Mouse (Mus musculus): ENCODE measurements around the gene Wipi2. TPM values are rescaled to one million over a fixed set of nuclear protein-coding genes. Genes with fewer than 3 reads are reported as not detected.

Gene Wipi2
- total RNA-seq, 1 experiment, result 62.4 TPM

DNA sequence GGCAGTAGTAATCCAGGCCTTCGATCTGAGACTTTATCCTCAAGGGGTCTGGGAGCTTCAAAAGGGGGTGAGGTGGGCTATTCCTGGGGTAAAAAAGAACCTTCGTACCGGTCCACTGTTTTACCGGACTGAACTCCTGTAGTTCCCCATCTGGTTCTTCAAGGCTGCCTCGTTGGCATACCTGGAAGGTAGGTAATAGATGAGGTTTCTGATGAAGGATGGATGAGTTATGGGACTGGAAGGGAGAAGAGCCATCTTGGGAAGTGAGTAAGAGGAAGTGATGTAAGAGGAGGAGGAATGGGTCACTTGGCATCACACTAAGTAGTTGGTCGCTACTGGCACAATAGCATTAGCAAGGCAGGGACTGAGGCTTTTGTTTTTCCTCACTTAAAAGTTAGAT lies 2.7 kb downstream of the Wipi2 start:
- Histone ChIP-seq H3K36me3 (ENCODE audit: control insufficient read depth, insufficient read depth, low read length, poor library complexity, severe bottlenecking) (peaks cover 12% of the 10 kb centered on the region; the same call in 1 of the 2 replicates), H3K4me3 (ENCODE audit: insufficient read depth in 1 of 2, low read depth in 1 of 2, low read length in 2 of 2, poor library complexity in 1 of 2, severe bottlenecking in 1 of 2) (peak overlapping the region; percentile 80 to 93), H3K9me3 (ENCODE audit: control insufficient read depth, insufficient read depth, low read depth, low read length) (no peaks in the 10 kb centered on the region), H3K27ac (ENCODE audit: insufficient read depth, low read depth, low read length, poor library complexity, severe bottlenecking) (no peak overlapping the region), H3K4me1 (ENCODE audit: control insufficient read depth in 2 of 2, insufficient read depth in 2 of 2, low read length in 2 of 2, poor library complexity in 1 of 2) (peaks cover 0 to 10% of the 10 kb centered on the region in 2 experiments; a peak in 2 of 4 replicates), H3K9ac (ENCODE audit: insufficient read depth, low read depth, low read length, poor library complexity, severe bottlenecking) (peak overlapping the region; percentile 84)
- TF ChIP-seq ZC3H11A (IDR thresholded peaks at IDR 0.05; ENCODE audit: borderline replicate concordance, low read depth, low read length), result no peak
- no peak for TF ChIP-seq CHD2 (IDR thresholded peaks at IDR 0.05; ENCODE audit: low read depth, low read length)
- TF ChIP-seq MAFK (IDR thresholded peaks at IDR 0.05; ENCODE audit: insufficient read depth, low read depth, low read length), result no peak
- TF ChIP-seq ZNF384 (IDR thresholded peaks at IDR 0.05; ENCODE audit: low read depth, low read length), result no peak
- no peak for TF ChIP-seq HCFC1 (IDR thresholded peaks at IDR 0.05; ENCODE audit: borderline replicate concordance, insufficient read depth, low read length)
- DNase-seq (ENCODE audit: low read depth, low spot score), result no peak
- in situ Hi-C loops (cut with MboI; ENCODE audit: low sequenced_read_pairs in 2 of 2, unreplicated experiment in 2 of 2), result no loop called here

GRCm38 (mm10) chr5:142637823-142638222 lies 10.3 kb downstream of the Wipi2 start:
- Histone ChIP-seq H3K9ac (ENCODE audit: insufficient read depth, low read depth, low read length, poor library complexity, severe bottlenecking) (no peak overlapping the region), H3K36me3 (ENCODE audit: control insufficient read depth, insufficient read depth, low read length, poor library complexity, severe bottlenecking) (peaks cover 32% of the 10 kb centered on the region)

DNA sequence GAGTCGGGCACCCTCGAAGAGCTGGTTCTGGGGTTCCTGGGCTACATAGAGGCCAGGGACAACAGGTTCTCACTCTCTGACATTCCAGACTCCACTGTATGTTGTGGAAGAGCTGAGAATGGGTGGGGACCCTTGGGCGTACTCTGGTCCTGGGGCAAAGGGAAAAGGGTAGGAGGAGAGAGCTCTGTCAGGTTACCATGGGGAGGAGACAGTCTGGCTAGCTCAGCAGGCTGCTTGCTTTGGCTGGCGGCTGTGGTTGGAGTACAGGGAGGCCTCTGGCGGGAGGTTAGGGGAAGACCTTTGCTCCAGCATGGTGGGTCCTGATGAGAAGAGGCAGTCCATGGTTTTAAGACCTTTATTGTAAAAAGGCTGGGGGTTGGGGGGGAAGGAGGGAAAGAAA lies 12.6 kb downstream of the Wipi2 start:
- in situ Hi-C loops (cut with MboI; ENCODE audit: low sequenced_read_pairs in 2 of 2, unreplicated experiment in 2 of 2), result no loop called here
- no peak for DNase-seq (ENCODE audit: low read depth, low spot score)
- no peak overlapping the region for H3K4me3 ChIP-seq (ENCODE audit: insufficient read depth in 1 of 2, low read depth in 1 of 2, low read length in 2 of 2, poor library complexity in 1 of 2, severe bottlenecking in 1 of 2)

More at GRCm38 (mm10) chr5:142637823-142638222, 10.3 kb downstream of the Wipi2 start:
- DNase-seq (ENCODE audit: low read depth, low spot score), result no peak
- H3K4me1 ChIP-seq (ENCODE audit: control insufficient read depth in 2 of 2, insufficient read depth in 2 of 2, low read length in 2 of 2, poor library complexity in 1 of 2), result peaks cover 0 to 7% of the 10 kb centered on the region in 2 experiments; a peak in 1 of 4 replicates
- no peak overlapping the region for H3K4me3 ChIP-seq (ENCODE audit: insufficient read depth in 1 of 2, low read depth in 1 of 2, low read length in 2 of 2, poor library complexity in 1 of 2, severe bottlenecking in 1 of 2)
- H3K27ac ChIP-seq (ENCODE audit: insufficient read depth, low read depth, low read length, poor library complexity, severe bottlenecking), result no peak overlapping the region
- H3K9me3 ChIP-seq (ENCODE audit: control insufficient read depth, insufficient read depth, low read depth, low read length), result no peaks in the 10 kb centered on the region
- TF ChIP-seq HCFC1 (IDR thresholded peaks at IDR 0.05; ENCODE audit: borderline replicate concordance, insufficient read depth, low read length) (no peak), CHD2 (IDR thresholded peaks at IDR 0.05; ENCODE audit: low read depth, low read length) (no peak), ZC3H11A (IDR thresholded peaks at IDR 0.05; ENCODE audit: borderline replicate concordance, low read depth, low read length) (no peak)
- in situ Hi-C loops (cut with MboI; ENCODE audit: low sequenced_read_pairs in 2 of 2, unreplicated experiment in 2 of 2), result no loop called here

GRCm38 (mm10) chr5:142641331-142642051 lies 14.0 kb downstream of the Wipi2 start:
- peaks cover 21% of the 10 kb centered on the region for H3K36me3 ChIP-seq (ENCODE audit: control insufficient read depth, insufficient read depth, low read length, poor library complexity, severe bottlenecking)

More for the DNA sequence above, 12.6 kb downstream of the Wipi2 start:
- Histone ChIP-seq H3K27ac (ENCODE audit: insufficient read depth, low read depth, low read length, poor library complexity, severe bottlenecking) (no peak overlapping the region; the same call in 1 of the 2 replicates), H3K36me3 (ENCODE audit: control insufficient read depth, insufficient read depth, low read length, poor library complexity, severe bottlenecking) (peaks cover 21% of the 10 kb centered on the region), H3K9ac (ENCODE audit: insufficient read depth, low read depth, low read length, poor library complexity, severe bottlenecking) (no peak overlapping the region), H3K9me3 (ENCODE audit: control insufficient read depth, insufficient read depth, low read depth, low read length) (no peaks in the 10 kb centered on the region), H3K4me1 (ENCODE audit: control insufficient read depth in 2 of 2, insufficient read depth in 2 of 2, low read length in 2 of 2, poor library complexity in 1 of 2) (peaks cover 0 to 7% of the 10 kb centered on the region in 2 experiments; a peak in 1 of 4 replicates)
- TF ChIP-seq MAFK (IDR thresholded peaks at IDR 0.05; ENCODE audit: insufficient read depth, low read depth, low read length) (no peak), CHD2 (IDR thresholded peaks at IDR 0.05; ENCODE audit: low read depth, low read length) (no peak), ZNF384 (IDR thresholded peaks at IDR 0.05; ENCODE audit: low read depth, low read length) (no peak), HCFC1 (IDR thresholded peaks at IDR 0.05; ENCODE audit: borderline replicate concordance, insufficient read depth, low read length) (no peak)

More at GRCm38 (mm10) chr5:142641331-142642051, 14.0 kb downstream of the Wipi2 start:
- peaks cover 0 to 9% of the 10 kb centered on the region in 2 experiments; a peak in 1 of 4 replicates for H3K4me1 ChIP-seq (ENCODE audit: control insufficient read depth in 2 of 2, insufficient read depth in 2 of 2, low read length in 2 of 2, poor library complexity in 1 of 2)
- no peak for DNase-seq (ENCODE audit: low read depth, low spot score)
- no peak overlapping the region for H3K4me3 ChIP-seq (ENCODE audit: insufficient read depth in 1 of 2, low read depth in 1 of 2, low read length in 2 of 2, poor library complexity in 1 of 2, severe bottlenecking in 1 of 2)
- no peak for TF ChIP-seq CHD2 (IDR thresholded peaks at IDR 0.05; ENCODE audit: low read depth, low read length)
- no peak for TF ChIP-seq ZNF384 (IDR thresholded peaks at IDR 0.05; ENCODE audit: low read depth, low read length)
- no peak for TF ChIP-seq ZC3H11A (IDR thresholded peaks at IDR 0.05; ENCODE audit: borderline replicate concordance, low read depth, low read length)
- no peak for TF ChIP-seq HCFC1 (IDR thresholded peaks at IDR 0.05; ENCODE audit: borderline replicate concordance, insufficient read depth, low read length)
- no peak for TF ChIP-seq MAFK (IDR thresholded peaks at IDR 0.05; ENCODE audit: insufficient read depth, low read depth, low read length)
- no peak overlapping the region for H3K9ac ChIP-seq (ENCODE audit: insufficient read depth, low read depth, low read length, poor library complexity, severe bottlenecking)
- H3K9me3 ChIP-seq (ENCODE audit: control insufficient read depth, insufficient read depth, low read depth, low read length), result no peaks in the 10 kb centered on the region
- in situ Hi-C loops (cut with MboI; ENCODE audit: low sequenced_read_pairs in 2 of 2, unreplicated experiment in 2 of 2), result no loop called here
- H3K27ac ChIP-seq (ENCODE audit: insufficient read depth, low read depth, low read length, poor library complexity, severe bottlenecking), result no peak overlapping the region
